Mouse (Mus musculus) E14TG2a.4 (cell line): Measurements from ENCODE around the gene Olfr639.
"Not testable (repeated sequence)": the region's sequence is repeated elsewhere in the genome, so short reads cannot be mapped to it uniquely, and the experiment has no call there.

Source experiments
- H3K27me3 ChIP-seq: 2 replicates; pipeline ENCODE4 v1.6.1; 2014; ENCODE audit warnings: low read length, control low read depth; ENCODE audit not compliant: insufficient read depth
- H3K36me3 ChIP-seq: 2 replicates; pipeline ENCODE4 v1.6.1; 2014; ENCODE audit warnings: low read length, control low read depth; ENCODE audit not compliant: insufficient read depth
- H3K4me1 ChIP-seq: replicated peaks from 2 replicates; pipeline ENCODE4 v1.6.1; 2014; ENCODE audit warnings: low read depth, low read length, control low read depth
- H3K4me3 ChIP-seq: replicated peaks from 2 replicates; pipeline ENCODE4 v1.5.1; 2014; ENCODE audit warnings: mild to moderate bottlenecking, low read length
- H3K9me3 ChIP-seq: 2 replicates; pipeline ENCODE4 v1.6.1; 2014; ENCODE audit warnings: low read length, control low read depth
- CTCF ChIP-seq: conservative IDR thresholded peaks from 2 replicates; pipeline ENCODE4 v1.5.1; 2014; ENCODE audit warnings: low read length
- NANOG ChIP-seq: IDR thresholded peaks from 2 replicates; pipeline ENCODE4 v1.6.1; 2014; ENCODE audit warnings: borderline replicate concordance, low read length, mixed read lengths
- POU5F1 ChIP-seq: IDR thresholded peaks from 2 replicates; pipeline ENCODE4 v1.6.1; 2014; ENCODE audit warnings: low read length, borderline replicate concordance

Olfr639 gene

DNA sequence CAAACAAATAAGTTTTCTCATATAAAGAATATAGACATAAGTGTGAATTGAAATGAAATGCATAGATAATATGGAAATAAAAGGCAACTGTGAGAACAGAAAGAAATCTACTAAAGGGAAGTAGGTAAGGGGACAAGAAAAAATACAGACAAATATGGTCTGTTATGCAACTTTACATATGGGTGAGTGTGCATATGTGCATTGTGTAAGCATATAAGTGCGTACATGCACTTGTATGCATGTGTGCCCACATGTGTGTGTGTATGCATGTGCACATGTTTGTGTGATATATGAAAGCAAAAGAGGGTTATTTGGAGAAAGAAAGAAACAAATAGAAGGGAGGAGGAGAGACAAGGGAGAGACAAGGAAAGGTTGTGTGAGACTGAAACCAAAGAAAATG, 1.9 kb upstream of the Olfr639 start:
- no peaks in the 10 kb centered on the region for H3K9me3 ChIP-seq
- H3K4me3 ChIP-seq, result no peak overlapping the region
- H3K36me3 ChIP-seq, result no peaks in the 10 kb centered on the region
- TF ChIP-seq NANOG (no peak), POU5F1 (no peak), CTCF (no peak)
- H3K4me1 ChIP-seq, result no peaks in the 10 kb centered on the region
- no peaks in the 10 kb centered on the region for H3K27me3 ChIP-seq

DNA sequence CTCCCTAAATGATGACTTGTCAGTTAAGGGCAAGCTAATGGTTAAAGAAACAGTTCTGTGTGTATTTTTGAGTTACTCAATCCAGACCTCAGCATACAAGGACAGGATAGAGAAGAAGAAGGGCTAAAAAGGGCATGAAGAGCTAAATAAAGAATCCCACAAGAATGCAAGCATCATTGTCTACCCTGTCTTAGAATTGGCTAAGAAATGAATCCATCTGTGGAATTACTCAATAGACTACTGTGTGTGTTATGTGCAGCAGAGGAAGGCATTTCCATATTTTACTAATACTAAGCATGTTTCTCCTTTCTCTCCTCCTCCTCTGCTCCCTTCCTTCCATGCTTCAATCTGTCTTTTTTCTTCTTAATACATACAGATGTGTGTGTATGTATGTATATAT, 18.0 kb downstream of the Olfr639 start:
- no peaks in the 10 kb centered on the region for H3K36me3 ChIP-seq
- TF ChIP-seq CTCF (no peak), NANOG (no peak), POU5F1 (no peak)
- H3K27me3 ChIP-seq, result no peaks in the 10 kb centered on the region
- no peaks in the 10 kb centered on the region for H3K4me1 ChIP-seq
- no peaks in the 10 kb centered on the region for H3K9me3 ChIP-seq
- no peak overlapping the region for H3K4me3 ChIP-seq

DNA sequence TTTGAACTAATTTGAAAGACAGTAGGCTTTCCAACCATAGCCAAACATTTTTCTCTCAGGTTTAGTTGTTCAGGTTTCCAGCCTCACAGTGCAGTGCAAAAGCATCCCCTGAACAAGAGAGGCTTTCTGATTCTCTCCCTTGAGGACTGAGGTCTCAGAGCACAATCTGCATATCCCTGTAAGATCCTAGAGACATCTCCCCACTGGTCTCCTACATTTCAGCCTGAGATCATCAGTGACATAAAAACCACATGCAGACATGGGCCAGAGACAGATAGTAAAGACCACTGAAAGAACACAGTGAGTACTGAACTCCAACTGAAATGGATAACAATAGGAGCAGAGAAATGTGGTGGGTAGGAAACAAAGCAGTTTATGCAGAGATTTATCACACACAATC, 18.7 kb downstream of the Olfr639 start, which contains the start of gene Olfr638:
TSS of gene Olfr638 (plus strand) at position 301 of the 400 bp plus-strand sequence.
- no peaks in the 10 kb centered on the region for H3K9me3 ChIP-seq

DNA sequence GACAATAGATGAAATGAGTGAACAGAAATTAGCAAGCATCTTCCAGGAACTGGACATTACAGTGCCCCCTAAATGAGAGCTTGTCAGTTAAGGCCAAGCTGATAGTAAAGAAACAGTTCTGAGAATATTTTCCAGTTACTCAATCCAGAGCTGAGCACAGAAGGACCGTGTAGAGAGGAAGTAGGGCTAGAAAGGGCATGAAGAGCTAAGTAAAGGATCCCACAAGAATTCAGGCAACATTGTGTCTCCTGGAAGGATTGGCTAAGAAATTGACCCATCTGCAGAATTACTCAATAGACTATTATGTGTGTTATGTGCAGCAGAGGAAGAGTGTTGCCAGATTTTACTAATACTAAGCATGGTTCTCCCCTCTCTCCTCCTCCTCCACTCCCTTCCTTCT, 45.3 kb downstream of the Olfr639 start:
- no peak for TF ChIP-seq POU5F1
- no peak for TF ChIP-seq NANOG
- TF ChIP-seq CTCF, result no peak
- H3K27me3 ChIP-seq, result no peaks in the 10 kb centered on the region

More for the DNA sequence above, 18.7 kb downstream of the Olfr639 start, which contains the start of gene Olfr638:
- H3K4me1 ChIP-seq, result no peaks in the 10 kb centered on the region
- no peak within 1 kb of the TSS for H3K4me3 ChIP-seq
- no peaks in the 10 kb centered on the region for H3K36me3 ChIP-seq
- H3K27me3 ChIP-seq, result no peaks in the 10 kb centered on the region
- no peak for TF ChIP-seq CTCF
- TF ChIP-seq POU5F1, result no peak
- no peak for TF ChIP-seq NANOG

DNA sequence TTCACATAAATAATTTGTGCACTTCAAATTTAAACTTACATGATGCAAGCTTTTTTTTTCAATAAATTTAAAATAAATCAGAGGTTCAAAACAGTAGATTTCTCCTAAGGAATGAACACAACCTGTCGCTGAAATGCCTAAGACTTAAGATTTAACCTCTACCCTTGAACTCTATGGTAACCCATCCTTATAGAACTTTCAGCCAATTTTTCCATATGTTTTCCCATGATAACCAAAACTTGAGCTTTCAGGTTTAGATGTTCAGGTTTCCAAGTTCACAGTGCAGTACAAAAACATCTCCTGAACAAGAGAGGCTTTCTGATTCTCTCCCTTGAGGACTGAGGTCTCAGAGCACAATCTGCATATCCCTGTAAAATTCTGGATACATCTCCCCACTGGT, 46.3 kb downstream of the Olfr639 start, which contains the start of gene Olfr635:
TSS of gene Olfr635 (plus strand) at position 301 of the 400 bp plus-strand sequence.
- TF ChIP-seq POU5F1 (no peak), CTCF (no peak), NANOG (no peak)
- Histone ChIP-seq H3K4me3 (no peak within 1 kb of the TSS), H3K9me3 (peaks cover 9% of the 10 kb centered on the region; the same call in 1 of the 2 replicates), H3K36me3 (no peaks in the 10 kb centered on the region), H3K4me1 (no peaks in the 10 kb centered on the region), H3K27me3 (no peaks in the 10 kb centered on the region)

More for the DNA sequence above, 45.3 kb downstream of the Olfr639 start:
- H3K9me3 ChIP-seq, result peaks cover 9% of the 10 kb centered on the region; the same call in 1 of the 2 replicates
- H3K36me3 ChIP-seq, result no peaks in the 10 kb centered on the region
- no peaks in the 10 kb centered on the region for H3K4me1 ChIP-seq
- H3K4me3 ChIP-seq, result no peak overlapping the region

DNA sequence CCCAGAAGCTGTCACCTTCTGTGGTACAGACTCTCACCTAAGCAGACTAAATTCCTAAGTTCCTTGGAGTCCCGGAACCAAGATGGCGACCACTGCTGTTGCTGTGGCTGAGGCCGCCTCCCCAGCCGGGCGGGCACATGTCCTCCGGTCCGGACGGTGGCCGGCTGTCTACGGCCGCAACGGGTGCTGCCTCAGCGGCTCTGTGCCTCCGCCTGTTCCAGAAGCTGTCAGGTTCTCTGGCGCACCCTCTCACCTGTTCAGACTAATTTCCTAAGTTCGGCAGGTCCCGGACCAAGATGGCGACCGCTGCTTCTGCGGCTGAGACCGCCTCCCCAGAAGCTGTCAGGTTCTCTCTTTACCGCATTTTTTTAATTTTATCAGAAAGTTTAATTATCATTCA, 50.2 kb downstream of the Olfr639 start:
- H3K9me3 ChIP-seq, H3K36me3 ChIP-seq, H3K27me3 ChIP-seq, H3K4me1 ChIP-seq: not testable (repeated sequence)
- 0 out of 2 replicates have a peak overlapping the region, but pooled peaks have one; percentile 29 for H3K4me3 ChIP-seq
